ENCODE assay signal across 8 mouse cellular contexts in genomic region chr1:149856720-149857119, GRCm38 (mm10).
A peak's percentile ranks its signal among the peaks of the same experiment; 100 is the strongest.
DNase-seq lines count a peak whose midpoint lies in the region; ATAC-seq and TF ChIP-seq lines count a peak whose summit lies in the region.

No protein-coding gene starts in this region.

- intact Hi-C loops in gastrocnemius, adult 2 months (cut with DNase I), result no loop called here

- H3K4me2 ChIP-seq in kidney, embryonic 15.5 days, result no peak overlapping the region

- peak; percentile 65 for DNase-seq in kidney, adult 18-20 months
- peak; percentile 92 for DNase-seq in brain, adult 2 months (ENCODE audit: low read depth, low spot score)
- peak; percentile 77 for DNase-seq in gastrocnemius, adult 2 months
- DNase-seq in kidney, postnatal 4 days, result peak; percentile 74 to 80
- DNase-seq in lung, adult 2 months, result peak; percentile 59
- DNase-seq in right cerebral cortex, adult 18-20 months, result peak; percentile 92
- DNase-seq in urinary bladder, postnatal 14 days (ENCODE audit: low spot score), result peak; percentile 73

- H3K4me1 ChIP-seq in kidney, embryonic 15.5 days, result no peaks in the 10 kb centered on the region
- no peaks in the 10 kb centered on the region for H3K4me1 ChIP-seq in lung, adult 2 months (ENCODE audit: control insufficient read depth, insufficient read depth, low read length)

- no peak for ATAC-seq in kidney, embryonic 15.5 days (replicated peaks; ENCODE audit: low FRiP score)

- H3K27me3 ChIP-seq in kidney, embryonic 15.5 days, result no peaks in the 10 kb centered on the region

- no peaks in the 10 kb centered on the region for H3K9me3 ChIP-seq in kidney, embryonic 15.5 days (replicated peaks)

- WGBS in kidney, embryonic 15.5 days, result 29% methylated on average over 9 of the region's 9 CpGs
- WGBS in lung, adult 2 months, result 14% methylated on average over 9 of the region's 9 CpGs

- TF ChIP-seq CTCF in gastrocnemius, adult 2 months (IDR thresholded peaks at IDR 0.05), result peak; percentile 69
- TF ChIP-seq CTCF in lung, adult 2 months (IDR thresholded peaks at IDR 0.05; ENCODE audit: insufficient read depth, low read length), result peak; percentile 73

- no peak overlapping the region for H3K9ac ChIP-seq in kidney, embryonic 15.5 days

- H3K4me3 ChIP-seq in kidney, embryonic 15.5 days (replicated peaks), result no peak overlapping the region
- H3K4me3 ChIP-seq in gastrocnemius, adult 2 months, result no peak overlapping the region
- H3K4me3 ChIP-seq in lung, adult 2 months (replicated peaks; ENCODE audit: extremely low read depth, low read depth, low read length), result no peak overlapping the region

- no peaks in the 10 kb centered on the region for H3K36me3 ChIP-seq in kidney, embryonic 15.5 days

- no peak for TF ChIP-seq POLR2A in lung, adult 2 months (IDR thresholded peaks at IDR 0.05; ENCODE audit: borderline replicate concordance, extremely low read depth, low read depth, low read length)

- no peak overlapping the region for H3K27ac ChIP-seq in kidney, embryonic 15.5 days
- H3K27ac ChIP-seq in gastrocnemius, adult 2 months, result no peak overlapping the region
